Mouse (Mus musculus) forebrain, embryonic 16.5 days (tissue): ENCODE measurements around the gene Epb41l1. TPM values are rescaled to one million over a fixed set of nuclear protein-coding genes. Genes with fewer than 3 reads are reported as not detected.

Source experiments
- ATAC-seq: fragments of 200-750 bp; cut with Nextera tagmentation; 2 replicates; pipeline ENCODE4 v1.8.0; 2017; ENCODE audit warnings: mild to moderate bottlenecking, moderate library complexity
- H3K27ac ChIP-seq: fragments of 300-500 bp; sonication (generic); 2 replicates; pipeline ENCODE4 v1.5.1; 2014; ENCODE audit warnings: low read length, control low read depth
- H3K27me3 ChIP-seq: fragments of 300-500 bp; sonication (generic); replicated peaks from 2 replicates; pipeline ENCODE4 v1.6.1; 2014; ENCODE audit warnings: low read length; ENCODE audit not compliant: control insufficient read depth, insufficient read depth
- H3K36me3 ChIP-seq: fragments of 300-500 bp; sonication (generic); 2 replicates; pipeline ENCODE4 v1.6.1; 2014; ENCODE audit not compliant: control insufficient read depth, insufficient read depth
- H3K4me1 ChIP-seq: fragments of 300-500 bp; sonication (generic); replicated peaks from 2 replicates; pipeline ENCODE4 v1.6.1; 2014; ENCODE audit warnings: low read length; ENCODE audit not compliant: control insufficient read depth, insufficient read depth
- H3K4me2 ChIP-seq: fragments of 300-500 bp; sonication (generic); 2 replicates; pipeline ENCODE4 v1.6.1; 2014; ENCODE audit warnings: mild to moderate bottlenecking, low read length, control low read depth
- H3K4me3 ChIP-seq: fragments of 300-500 bp; sonication (generic); replicated peaks from 2 replicates; pipeline ENCODE4 v1.5.1; 2014; ENCODE audit warnings: mild to moderate bottlenecking, low read length, control low read depth
- H3K9ac ChIP-seq: fragments of 300-500 bp; sonication (generic); replicated peaks from 2 replicates; pipeline ENCODE4 v1.6.1; 2014; ENCODE audit warnings: low read depth, low read length, control low read depth
- H3K9me3 ChIP-seq: fragments of 300-500 bp; sonication (generic); 2 replicates; pipeline ENCODE4 v1.6.1; 2016; ENCODE audit warnings: low read length; ENCODE audit not compliant: control insufficient read depth
- WGBS: fragments of 180-500 bp; shearing (Covaris S2); extraction: QIAGEN DNeasy Blood & Tissue Kit; methylation state at CpG from one replicate; pipeline ENCODE4 v1.1.7; 2014; 5-methylcytosine and 5-hydroxymethylcytosine counted together
- polyA plus RNA-seq: library from polyadenylated mRNA; unstranded; fragments of >200 nt; fragmentation: Nextera tagmentation; extraction: Ambion mirVana; gene quantifications from 2 replicates; pipeline ENCODE4 v1.2.1, GENCODE M21; 2015

Epb41l1 gene
- polyA plus RNA-seq, 1 experiment from 2014 or later: 15.5 TPM

DNA sequence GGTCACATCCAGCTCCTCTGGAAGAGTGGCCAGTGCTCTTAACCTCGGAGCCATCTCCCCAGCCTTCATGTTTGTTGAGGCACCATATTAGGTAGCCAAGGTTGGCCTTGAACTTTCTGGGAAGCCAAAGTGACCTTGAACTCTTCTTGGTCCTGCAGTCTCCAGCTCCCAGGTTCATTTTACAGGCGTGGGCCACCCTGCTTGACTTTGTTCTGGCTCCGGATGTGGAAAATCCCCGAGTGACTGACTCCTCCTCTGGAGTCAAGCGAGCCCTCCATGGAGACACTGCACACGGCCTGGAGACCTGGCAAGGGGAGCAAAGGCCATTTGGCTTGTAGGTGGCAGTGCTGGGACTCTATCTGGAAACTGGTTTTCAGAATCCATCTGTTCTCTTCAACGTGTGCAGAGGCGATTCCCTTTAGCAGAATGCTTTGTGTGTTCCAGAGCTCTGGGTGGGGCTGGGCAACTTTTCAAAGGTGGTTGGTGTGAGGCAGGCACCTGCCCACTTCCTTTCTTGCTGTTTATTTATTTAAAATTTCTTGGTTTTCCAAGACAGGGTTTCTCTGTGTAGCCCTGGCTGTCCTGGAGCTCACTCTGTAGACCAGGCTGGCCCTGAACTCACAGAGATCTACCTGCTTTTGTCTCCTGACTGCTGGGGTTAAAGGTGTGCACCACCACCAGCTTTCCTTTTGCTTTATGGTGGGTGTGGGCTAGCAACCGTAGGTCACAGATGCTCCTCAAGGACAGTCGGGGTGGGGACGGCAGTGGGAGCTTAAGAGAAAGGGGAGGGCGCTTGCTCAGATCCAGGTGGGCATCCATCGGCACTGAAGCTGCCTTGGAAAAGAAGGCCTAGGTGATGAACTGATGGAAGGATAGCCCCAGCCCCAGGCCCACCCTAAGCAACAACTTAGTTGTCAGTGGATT is 30.8 kb downstream of the Epb41l1 start:
- 86% methylated on average over 13 of the region's 13 CpGs for WGBS
- Histone ChIP-seq H3K9ac (no peak overlapping the region), H3K4me2 (no peak overlapping the region), H3K27ac (no peak overlapping the region), H3K4me3 (no peak overlapping the region), H3K27me3 (no peaks in the 10 kb centered on the region), H3K9me3 (no peaks in the 10 kb centered on the region), H3K4me1 (no peaks in the 10 kb centered on the region), H3K36me3 (no peaks in the 10 kb centered on the region)
- ATAC-seq: no peak

- Histone ChIP-seq H3K4me1 (peaks cover 2% of the 10 kb centered on the region; the same call in 1 of the 2 replicates), H3K9ac (no peak overlapping the region), H3K27ac (no peak overlapping the region), H3K36me3 (no peaks in the 10 kb centered on the region), H3K4me2 (no peak overlapping the region), H3K27me3 (no peaks in the 10 kb centered on the region), H3K4me3 (no peak overlapping the region), H3K9me3 (no peaks in the 10 kb centered on the region)
- ATAC-seq: no peak
- WGBS: 42% methylated on average over 7 of the region's 7 CpGs
Measured at GRCm38 (mm10) chr2:156452149-156452536, 31.4 kb downstream of the Epb41l1 start.

- Histone ChIP-seq H3K27me3 (no peaks in the 10 kb centered on the region), H3K36me3 (no peaks in the 10 kb centered on the region), H3K9ac (no peak overlapping the region), H3K27ac (no peak overlapping the region), H3K9me3 (no peaks in the 10 kb centered on the region), H3K4me1 (peaks cover 7% of the 10 kb centered on the region; the same call in 1 of the 2 replicates), H3K4me2 (no peak overlapping the region), H3K4me3 (no peak overlapping the region)
- 80% methylated on average over 7 of the region's 7 CpGs for WGBS
- ATAC-seq: no peak
Measured at GRCm38 (mm10) chr2:156453822-156454221, 33.1 kb downstream of the Epb41l1 start.

GRCm38 (mm10) chr2:156455508-156456108 is 34.9 kb downstream of the Epb41l1 start:
- Histone ChIP-seq H3K4me1 (peaks cover 17% of the 10 kb centered on the region), H3K9me3 (no peaks in the 10 kb centered on the region), H3K27ac (no peak overlapping the region), H3K9ac (no peak overlapping the region), H3K4me2 (no peak overlapping the region), H3K36me3 (no peaks in the 10 kb centered on the region), H3K27me3 (no peaks in the 10 kb centered on the region), H3K4me3 (no peak overlapping the region)
- 91% methylated on average over 9 of the region's 9 CpGs for WGBS
- ATAC-seq: no peak

DNA sequence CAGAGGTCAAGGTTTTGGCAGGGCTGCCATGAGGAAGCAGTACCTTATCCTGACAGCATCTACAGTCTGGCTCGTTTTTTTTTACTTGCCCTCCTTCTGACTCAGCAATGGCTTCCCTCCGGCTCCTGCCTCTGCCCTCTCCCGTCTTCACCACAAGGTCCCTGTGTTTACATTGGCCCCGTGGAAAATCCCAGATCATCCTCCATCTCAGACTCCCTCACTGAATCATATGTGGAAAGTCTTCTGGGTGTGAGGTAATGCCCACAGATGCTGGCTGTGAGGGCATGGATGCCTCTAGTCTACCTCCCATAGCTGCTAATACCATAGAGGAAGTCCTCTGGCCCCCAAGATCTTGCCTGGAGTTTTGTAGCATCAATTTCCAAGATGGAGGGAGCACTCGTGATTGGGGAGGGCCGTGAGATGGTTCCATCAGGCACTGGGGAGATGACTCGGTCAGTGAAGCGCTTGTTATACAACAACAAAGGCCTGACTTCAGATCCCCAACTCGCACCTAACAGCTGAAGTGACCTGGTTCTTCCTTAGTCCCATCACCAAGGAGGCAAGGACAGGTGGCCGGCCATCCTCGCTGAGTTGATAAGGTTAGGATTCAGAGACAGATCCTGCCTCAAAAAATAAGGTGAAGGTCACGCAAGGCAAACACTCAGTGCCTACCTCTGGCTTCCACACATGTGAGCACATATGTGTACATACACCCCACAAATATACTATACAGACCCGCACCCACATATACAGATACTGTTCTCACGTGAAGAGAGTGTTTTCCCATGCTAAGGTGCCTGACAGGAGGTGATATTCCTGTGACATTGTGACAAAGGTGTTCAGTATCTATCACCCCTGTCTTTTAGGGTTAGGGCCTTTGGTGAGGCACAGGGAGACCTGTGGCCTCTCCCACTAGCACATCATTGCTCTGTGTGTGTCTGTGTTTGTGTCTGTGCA is 36.0 kb downstream of the Epb41l1 start:
- no peak for ATAC-seq
- Histone ChIP-seq H3K36me3 (no peaks in the 10 kb centered on the region), H3K4me1 (peaks cover 19% of the 10 kb centered on the region), H3K4me3 (no peak overlapping the region), H3K27me3 (no peaks in the 10 kb centered on the region), H3K27ac (no peak overlapping the region), H3K4me2 (no peak overlapping the region), H3K9me3 (no peaks in the 10 kb centered on the region), H3K9ac (no peak overlapping the region)
- WGBS: 85% methylated on average over 14 of the region's 14 CpGs

DNA sequence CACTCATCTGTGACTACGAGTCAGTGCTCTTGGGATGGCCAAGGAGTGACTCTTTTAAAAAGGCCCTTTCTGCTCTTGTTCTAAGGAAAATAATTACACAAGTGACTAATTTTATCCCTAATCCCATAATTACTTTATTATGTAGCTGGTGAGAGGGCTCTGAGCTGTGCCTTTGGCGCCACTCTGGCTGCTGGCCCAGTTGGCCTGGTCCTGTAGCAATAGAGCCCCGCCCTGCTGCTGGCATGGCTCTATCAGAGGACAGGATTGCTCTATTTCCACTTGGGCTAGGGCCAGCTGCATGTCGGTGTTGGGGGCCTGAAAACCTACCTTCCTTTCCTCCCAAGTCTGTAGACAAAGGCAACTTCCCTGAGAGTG is 36.6 kb downstream of the Epb41l1 start:
- no peak overlapping the region for H3K4me2 ChIP-seq
- H3K27me3 ChIP-seq: no peaks in the 10 kb centered on the region
- no peaks in the 10 kb centered on the region for H3K9me3 ChIP-seq
- no peak overlapping the region for H3K9ac ChIP-seq
- no peak; the same call in 1 of the 2 replicates for ATAC-seq
- no peaks in the 10 kb centered on the region for H3K36me3 ChIP-seq
- 18% methylated on average over 4 of the region's 4 CpGs for WGBS
- no peak overlapping the region for H3K4me3 ChIP-seq
- peaks cover 23% of the 10 kb centered on the region for H3K4me1 ChIP-seq
- H3K27ac ChIP-seq: no peak overlapping the region

- WGBS: 15% methylated on average over 14 of the region's 14 CpGs
- H3K9ac ChIP-seq: no peak overlapping the region
- H3K36me3 ChIP-seq: no peaks in the 10 kb centered on the region
- no peaks in the 10 kb centered on the region for H3K27me3 ChIP-seq
- H3K9me3 ChIP-seq: no peaks in the 10 kb centered on the region
- peak overlapping the region; percentile 22; the same call in 1 of the 2 replicates for H3K4me2 ChIP-seq
- H3K27ac ChIP-seq: peak overlapping the region; percentile 30; the same call in 1 of the 2 replicates
- no peak for ATAC-seq
- peaks cover 28% of the 10 kb centered on the region for H3K4me1 ChIP-seq
- H3K4me3 ChIP-seq: no peak overlapping the region
Measured at GRCm38 (mm10) chr2:156460470-156460869, 39.8 kb downstream of the Epb41l1 start.

GRCm38 (mm10) chr2:156462154-156463029 is 41.7 kb downstream of the Epb41l1 start:
- no peak overlapping the region for H3K27ac ChIP-seq
- no peak overlapping the region for H3K9ac ChIP-seq
- WGBS: 33% methylated on average over 14 of the region's 14 CpGs
- no peaks in the 10 kb centered on the region for H3K36me3 ChIP-seq
- peaks cover 23% of the 10 kb centered on the region for H3K4me1 ChIP-seq
- no peak overlapping the region for H3K4me2 ChIP-seq
- H3K4me3 ChIP-seq: no peak overlapping the region
- H3K9me3 ChIP-seq: no peaks in the 10 kb centered on the region
- ATAC-seq: no peak
- H3K27me3 ChIP-seq: no peaks in the 10 kb centered on the region
